Mouse (Mus musculus) CH12.LX (cell line): ENCODE data around the gene Fmo1. TPM values are rescaled to one million over a fixed set of nuclear protein-coding genes. Genes with fewer than 3 reads are reported as not detected.

ENCODE experiments used
- DNase-seq: peaks from one replicate; pipeline ENCODE4 v3.0.0-alpha.2; 2013; ENCODE audit errors: extremely low read depth
- H3K27ac ChIP-seq: 2 replicates; pipeline ENCODE4 v1.5.1; 2012; ENCODE audit warnings: low read depth, mild to moderate bottlenecking, control low read depth, moderate library complexity; ENCODE audit not compliant: insufficient read depth
- H3K27me3 ChIP-seq: replicated peaks from 2 replicates; pipeline ENCODE3; 2012; ENCODE audit warnings: inconsistent platforms
- H3K36me3 ChIP-seq, 2 experiments: replicated peaks in 1 of 2; 2 replicates each; pipeline versions ENCODE3 to v1.6.1; 2012; ENCODE audit warnings: inconsistent platforms in 1 of 2, low read length in 1 of 2, mild to moderate bottlenecking in 1 of 2, mixed read lengths in 1 of 2, moderate library complexity in 1 of 2; ENCODE audit not compliant: control insufficient read depth in 1 of 2, insufficient read depth in 1 of 2
- H3K4me1 ChIP-seq, 2 experiments: 2 replicates each; pipeline ENCODE4 v1.6.1; 2012; ENCODE audit warnings: inconsistent platforms in 1 of 2, moderate library complexity in 1 of 2; ENCODE audit not compliant: insufficient read depth in 2 of 2, control insufficient read depth in 1 of 2
- H3K4me2 ChIP-seq: 2 replicates; pipeline ENCODE4 v1.6.1; 2012; ENCODE audit warnings: low read depth, mild to moderate bottlenecking, control low read depth; ENCODE audit not compliant: poor library complexity, insufficient read depth, severe bottlenecking
- H3K4me3 ChIP-seq, 3 experiments: fragments of 150-350 bp in 1 of 3; sonication (generic) in 1 of 3; replicated peaks in 1 of 3; 2 replicates each; pipeline versions ENCODE3 to v1.5.1; 2011 to 2012; ENCODE audit warnings: low read depth in 2 of 3, low read length in 2 of 3, mild to moderate bottlenecking in 2 of 3, moderate library complexity in 2 of 3, control low read depth in 1 of 3, improper control_type of control experiment in 1 of 3, inconsistent platforms in 1 of 3, mixed read lengths in 1 of 3; ENCODE audit not compliant: poor library complexity in 1 of 3
- H3K79me2 ChIP-seq: replicated peaks from 2 replicates; pipeline ENCODE4 v1.6.1; 2012; ENCODE audit warnings: mild to moderate bottlenecking, moderate library complexity; ENCODE audit not compliant: control insufficient read depth, poor library complexity, insufficient read depth, severe bottlenecking; ENCODE audit errors: extremely low read depth
- H3K9ac ChIP-seq: 2 replicates; pipeline ENCODE4 v1.6.1; 2012; ENCODE audit warnings: low read depth, mild to moderate bottlenecking, control low read depth, moderate library complexity; ENCODE audit not compliant: insufficient read depth
- H3K9me3 ChIP-seq: replicated peaks from 2 replicates; pipeline ENCODE3; 2012; ENCODE audit warnings: low read length, inconsistent platforms, mixed read lengths
- BHLHE40 ChIP-seq: IDR thresholded peaks from 2 replicates; pipeline ENCODE4 v1.6.1; 2011; ENCODE audit warnings: mild to moderate bottlenecking, low read depth, low read length, improper control_type of control experiment
- CHD1 ChIP-seq: IDR thresholded peaks from 2 replicates; pipeline ENCODE4 v1.6.1; 2012; ENCODE audit warnings: low read depth, low read length, improper control_type of control experiment, inconsistent platforms
- E2F4 ChIP-seq: IDR thresholded peaks from 2 replicates; pipeline ENCODE4 v1.6.1; 2011; ENCODE audit warnings: low read depth, low read length, improper control_type of control experiment; ENCODE audit not compliant: insufficient replicate concordance
- EP300 ChIP-seq: IDR thresholded peaks from 2 replicates; pipeline ENCODE4 v1.6.1; 2011; ENCODE audit warnings: low read length, improper control_type of control experiment
- ETS1 ChIP-seq: conservative IDR thresholded peaks from 2 replicates; pipeline ENCODE4 v1.6.1; 2012; ENCODE audit warnings: low read depth, mild to moderate bottlenecking, inconsistent platforms, low read length, improper control_type of control experiment, moderate library complexity
- GABPA ChIP-seq: IDR thresholded peaks from 2 replicates; pipeline ENCODE4 v1.6.1; 2012; ENCODE audit warnings: low read depth, low read length, improper control_type of control experiment, inconsistent platforms; ENCODE audit not compliant: insufficient replicate concordance
- HCFC1 ChIP-seq: IDR thresholded peaks from 2 replicates; pipeline ENCODE4 v1.6.1; 2012; ENCODE audit warnings: low read depth, mild to moderate bottlenecking, inconsistent platforms, low read length, improper control_type of control experiment
- IRF4 ChIP-seq: IDR thresholded peaks from 2 replicates; pipeline ENCODE4 v1.6.1; 2014; ENCODE audit warnings: low read depth, mild to moderate bottlenecking, inconsistent platforms, low read length, improper control_type of control experiment
- KAT2A ChIP-seq: IDR thresholded peaks from 2 replicates; pipeline ENCODE4 v1.6.1; 2012; ENCODE audit warnings: low read length, improper control_type of control experiment, inconsistent platforms; ENCODE audit not compliant: insufficient replicate concordance
- MAFK ChIP-seq: IDR thresholded peaks from 2 replicates; pipeline ENCODE4 v1.6.1; 2011; ENCODE audit warnings: low read length, improper control_type of control experiment; ENCODE audit not compliant: insufficient replicate concordance
- MYC ChIP-seq: IDR thresholded peaks from 2 replicates; pipeline ENCODE4 v1.6.1; 2011; ENCODE audit warnings: low read depth, mild to moderate bottlenecking, improper control_type of control experiment, low read length
- NRF1 ChIP-seq: IDR thresholded peaks from 2 replicates; pipeline ENCODE4 v1.6.1; 2014; ENCODE audit warnings: low read depth, mild to moderate bottlenecking, inconsistent platforms, low read length, improper control_type of control experiment, moderate library complexity
- PAX5 ChIP-seq: IDR thresholded peaks from 2 replicates; pipeline ENCODE4 v1.6.1; 2012; ENCODE audit warnings: low read length, inconsistent platforms, mixed read lengths
- POLR2A ChIP-seq: IDR thresholded peaks from 2 replicates; pipeline ENCODE4 v1.6.1; 2011; ENCODE audit warnings: low read depth, mild to moderate bottlenecking, improper control_type of control experiment, low read length
- POLR2AphosphoS2 ChIP-seq: IDR thresholded peaks from 2 replicates; pipeline ENCODE4 v1.6.1; 2011; ENCODE audit warnings: low read depth, low read length, improper control_type of control experiment
- RAD21 ChIP-seq: IDR thresholded peaks from 2 replicates; pipeline ENCODE4 v1.6.1; 2011; ENCODE audit warnings: low read depth, mild to moderate bottlenecking, low read length, improper control_type of control experiment, moderate library complexity
- RCOR1 ChIP-seq: conservative IDR thresholded peaks from 2 replicates; pipeline ENCODE4 v1.6.1; 2012; ENCODE audit warnings: low read depth, mild to moderate bottlenecking, inconsistent platforms, low read length, improper control_type of control experiment
- SMC3 ChIP-seq: IDR thresholded peaks from 2 replicates; pipeline ENCODE4 v1.6.1; 2011; ENCODE audit warnings: low read depth, low read length, improper control_type of control experiment
- TBP ChIP-seq: conservative IDR thresholded peaks from 2 replicates; pipeline ENCODE4 v1.6.1; 2011; ENCODE audit warnings: low read depth, low read length, improper control_type of control experiment
- TCF12 ChIP-seq: IDR thresholded peaks from 2 replicates; pipeline ENCODE4 v1.6.1; 2014; ENCODE audit warnings: low read depth, mild to moderate bottlenecking, inconsistent platforms, low read length, improper control_type of control experiment
- UBTF ChIP-seq: IDR thresholded peaks from 2 replicates; pipeline ENCODE4 v1.6.1; 2012; ENCODE audit warnings: low read depth, mild to moderate bottlenecking, inconsistent platforms, low read length, improper control_type of control experiment, moderate library complexity
- USF1 ChIP-seq: IDR thresholded peaks from 2 replicates; pipeline ENCODE4 v1.6.1; 2014; ENCODE audit warnings: low read depth, mild to moderate bottlenecking, inconsistent platforms, low read length, improper control_type of control experiment
- ZKSCAN1 ChIP-seq: IDR thresholded peaks from 2 replicates; pipeline ENCODE4 v1.6.1; 2012; ENCODE audit warnings: low read depth, inconsistent platforms, low read length, improper control_type of control experiment, borderline replicate concordance
- ZMIZ1 ChIP-seq: IDR thresholded peaks from 2 replicates; pipeline ENCODE4 v1.6.1; 2012; ENCODE audit warnings: low read depth, mild to moderate bottlenecking, inconsistent platforms, low read length, improper control_type of control experiment
- dilution Hi-C: fragments of 300-500 bp; cut with MboI; formaldehyde crosslinking; loops from 2 replicates; pipeline ENCODE4 v1.14.3; 2020; ENCODE audit warnings: low sequenced_read_pairs; ENCODE audit not compliant: extremely low pct_unique_long_range_greater_than_20kb, extremely low pct_ligation_motif_present
- in situ Hi-C: fragments of 300-500 bp; cut with MboI; formaldehyde crosslinking; loops from 3 replicates; pipeline ENCODE4 v1.14.3; 2019; ENCODE audit warnings: low sequenced_read_pairs, low pct_ligation_motif_present, low pct_unique_long_range_greater_than_20kb, mixed read lengths
- polyA plus RNA-seq: library from polyadenylated mRNA; unstranded; fragments of >175 nt; gene quantifications from 2 replicates; pipeline ENCODE4 v1.2.1, GENCODE M21; 2012; ENCODE audit warnings: low read depth; ENCODE audit not compliant: insufficient read length
- total RNA-seq, 2 experiments: library from RNA; depleted of rRNA; stranded (reverse); fragments of 300-350 nt in 1 of 2; fragments of >200 nt in 1 of 2; gene quantifications; 2 replicates each; pipeline ENCODE4 v1.2.3; 2012 to 2014

Gene Fmo1
- total and polyA plus RNA-seq, 3 experiments: not detected

GRCm38 (mm10) chr1:162864279-162864678 lies 2.1 kb downstream of the Fmo1 start:
- dilution Hi-C loops: no loop called here
- no peak for DNase-seq
- H3K36me3 ChIP-seq: no peaks in the 10 kb centered on the region
- no peak overlapping the region for H3K27ac ChIP-seq
- in situ Hi-C loops: no loop called here
- no peak for TF ChIP-seq KAT2A
- no peak for TF ChIP-seq IRF4
- no peak for TF ChIP-seq HCFC1
- TF ChIP-seq BHLHE40: no peak
- no peak for TF ChIP-seq UBTF
- TF ChIP-seq ZKSCAN1: no peak
- TF ChIP-seq EP300: no peak
- no peak for TF ChIP-seq TBP
- TF ChIP-seq TCF12: no peak
- TF ChIP-seq RCOR1: no peak
- TF ChIP-seq NRF1: no peak
- TF ChIP-seq ETS1: no peak
- TF ChIP-seq POLR2AphosphoS2: no peak
- TF ChIP-seq CHD1: no peak
- no peak for TF ChIP-seq GABPA
- no peak for TF ChIP-seq POLR2A
- TF ChIP-seq RAD21: no peak
- no peak for TF ChIP-seq SMC3
- H3K9me3 ChIP-seq: no peaks in the 10 kb centered on the region
- H3K4me3 ChIP-seq: no peak overlapping the region
- no peak overlapping the region for H3K4me2 ChIP-seq
- no peak overlapping the region for H3K9ac ChIP-seq
- no peaks in the 10 kb centered on the region for H3K79me2 ChIP-seq
- H3K4me1 ChIP-seq: peaks cover 0 to 4% of the 10 kb centered on the region in 2 experiments; a peak in 2 of 4 replicates
- no peaks in the 10 kb centered on the region for H3K27me3 ChIP-seq

GRCm38 (mm10) chr1:162863579-162863978 lies 2.8 kb downstream of the Fmo1 start:
- Histone ChIP-seq H3K79me2 (no peaks in the 10 kb centered on the region), H3K27me3 (no peaks in the 10 kb centered on the region), H3K36me3 (no peaks in the 10 kb centered on the region), H3K9me3 (no peaks in the 10 kb centered on the region), H3K27ac (no peak overlapping the region), H3K4me3 (no peak overlapping the region), H3K4me1 (peaks cover 0 to 4% of the 10 kb centered on the region in 2 experiments; a peak in 2 of 4 replicates), H3K9ac (no peak overlapping the region), H3K4me2 (no peak overlapping the region)
- in situ Hi-C loops: no loop called here
- dilution Hi-C loops: no loop called here
- DNase-seq: no peak
- TF ChIP-seq POLR2AphosphoS2 (no peak), PAX5 (no peak), USF1 (no peak), MYC (no peak), E2F4 (no peak), ZMIZ1 (no peak), HCFC1 (no peak), TBP (no peak), MAFK (no peak), IRF4 (no peak), TCF12 (no peak), POLR2A (no peak), ETS1 (no peak)
